Mouse (Mus musculus): Measurements from ENCODE around the gene Htra2.

Gene Htra2

GRCm38 (mm10) chr6:83069488-83070246 is 14.6 kb upstream of the Htra2 start:
- no peak for DNase-seq

GRCm38 (mm10) chr6:83068706-83069487 is 13.8 kb upstream of the Htra2 start:
- DNase-seq: no peak

DNA sequence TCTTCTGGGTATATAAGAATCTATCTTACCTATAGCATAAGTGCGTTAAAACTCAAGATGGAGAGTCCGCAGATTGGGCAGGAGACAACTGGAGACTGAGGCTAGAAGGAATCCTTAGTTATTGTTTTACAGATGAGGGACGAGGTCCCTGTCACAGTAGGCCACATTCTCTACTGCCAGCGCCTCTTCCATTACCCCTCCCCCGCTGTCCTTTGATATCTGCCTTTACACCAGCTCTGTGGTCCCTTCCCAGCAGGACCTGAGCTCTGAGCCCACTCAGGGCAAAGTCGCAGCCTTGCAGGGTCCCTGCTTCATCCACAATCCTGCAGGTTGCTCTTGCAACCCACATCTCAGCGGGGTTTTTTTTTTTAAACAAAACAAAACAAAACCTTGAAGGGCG is 13.1 kb upstream of the Htra2 start:
- no peak for DNase-seq

DNA sequence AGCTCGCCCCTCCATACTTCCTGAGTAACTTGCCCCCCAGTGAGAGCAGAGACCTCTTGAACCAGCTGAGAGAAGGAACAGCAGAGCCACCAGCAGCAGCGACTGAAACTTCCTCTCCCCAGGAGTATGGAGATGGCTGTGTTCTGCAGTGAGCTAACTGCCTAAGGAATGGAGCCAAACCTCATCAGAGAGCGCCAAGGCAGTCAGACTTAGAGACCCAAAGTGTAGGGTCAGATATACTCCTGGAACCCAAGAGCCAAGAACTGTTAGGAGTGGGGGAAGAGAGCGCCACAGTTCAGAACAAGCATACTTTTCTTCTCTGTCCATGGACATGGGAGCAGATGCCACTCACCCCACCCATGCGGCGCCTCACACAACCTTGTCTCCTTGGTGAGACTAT is 11.4 kb upstream of the Htra2 start:
- no peak for DNase-seq

DNA sequence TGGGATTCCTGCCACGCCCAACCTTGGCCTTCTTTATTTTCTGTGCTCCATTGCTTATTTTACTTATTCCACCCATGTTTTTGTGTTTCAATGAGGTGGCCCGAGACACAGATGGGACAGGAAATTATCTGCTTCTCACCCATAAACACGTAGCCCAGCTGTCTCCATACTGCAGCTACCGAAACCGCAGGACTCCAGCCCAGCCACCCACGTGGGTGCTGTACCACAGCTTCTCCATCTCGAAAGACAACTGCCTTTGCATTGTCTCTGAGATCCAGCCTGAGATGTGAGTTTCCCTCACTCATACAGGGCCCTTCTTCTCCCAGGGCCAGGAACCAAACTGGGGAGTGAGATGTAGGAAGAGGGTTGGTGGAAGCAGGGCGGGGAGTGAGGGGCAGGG is 10.9 kb upstream of the Htra2 start:
- no peak for DNase-seq

GRCm38 (mm10) chr6:83058725-83059124 is 3.7 kb upstream of the Htra2 start:
- no peak for DNase-seq

DNA sequence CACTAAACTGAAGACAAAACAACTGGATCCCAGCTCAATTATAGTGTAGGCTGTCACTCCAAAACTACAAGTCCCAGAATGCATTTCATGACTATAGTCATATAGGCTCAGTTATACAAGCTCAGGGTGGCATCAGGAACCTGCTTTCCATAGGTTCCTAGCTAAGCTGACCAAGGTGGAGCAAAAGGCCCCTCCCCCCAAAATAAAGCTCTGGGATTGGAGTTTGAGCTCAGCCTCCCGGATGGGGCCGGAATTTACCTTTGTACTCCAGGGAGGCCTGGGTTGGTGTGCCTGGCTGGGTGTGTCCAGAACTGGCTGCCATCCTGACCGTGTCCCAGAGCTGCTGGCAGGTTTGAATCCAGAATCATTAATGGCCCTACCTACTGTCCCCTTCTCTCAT is 2.7 kb upstream of the Htra2 start, which contains the start of gene Dqx1:
Dqx1 (plus strand) TSS at position 55 of the 400 bp plus-strand sequence.
- no peak for DNase-seq

DNA sequence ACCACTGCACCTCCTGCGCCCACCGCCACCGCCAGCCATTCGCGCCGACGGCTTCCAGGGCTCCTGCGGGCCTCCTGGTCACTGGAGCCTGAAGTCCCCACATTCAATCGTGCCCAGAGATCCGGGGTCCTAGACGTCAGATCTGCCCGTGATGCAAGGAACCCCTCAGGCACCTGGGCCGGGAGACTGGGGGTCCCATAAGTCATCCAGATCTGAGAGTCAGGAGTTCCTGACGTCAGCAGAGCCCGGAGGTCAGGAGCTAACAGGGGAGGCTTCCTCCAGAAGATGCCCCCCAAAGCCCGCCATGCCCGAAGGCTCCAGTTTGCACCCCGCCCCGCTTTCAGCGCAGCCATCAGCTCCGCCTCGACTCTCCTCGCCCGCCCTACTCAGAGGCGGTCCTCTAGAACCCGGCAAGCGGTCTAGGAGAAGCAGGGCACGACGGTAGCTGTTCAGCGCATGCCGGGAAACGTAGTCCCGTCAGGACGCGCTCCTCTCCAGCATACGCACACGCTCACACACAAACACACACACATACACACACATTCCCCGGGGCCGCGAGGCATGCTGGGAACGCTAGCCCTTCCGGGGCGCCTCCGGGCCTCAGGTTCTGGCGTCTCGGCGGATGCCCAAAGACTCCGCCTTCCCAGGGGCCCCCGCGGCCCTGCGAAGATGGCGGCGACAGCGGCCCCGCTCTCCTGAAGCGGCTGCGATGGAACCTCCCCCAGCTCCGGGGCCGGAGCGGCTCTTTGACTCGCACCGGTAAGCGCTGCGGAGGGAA is 810 bp downstream of the Htra2 start, which contains the start of gene Aup1:
Aup1 (plus strand) TSS at position 448 of the 778 bp plus-strand sequence.
- peak; percentile 100 for DNase-seq

DNA sequence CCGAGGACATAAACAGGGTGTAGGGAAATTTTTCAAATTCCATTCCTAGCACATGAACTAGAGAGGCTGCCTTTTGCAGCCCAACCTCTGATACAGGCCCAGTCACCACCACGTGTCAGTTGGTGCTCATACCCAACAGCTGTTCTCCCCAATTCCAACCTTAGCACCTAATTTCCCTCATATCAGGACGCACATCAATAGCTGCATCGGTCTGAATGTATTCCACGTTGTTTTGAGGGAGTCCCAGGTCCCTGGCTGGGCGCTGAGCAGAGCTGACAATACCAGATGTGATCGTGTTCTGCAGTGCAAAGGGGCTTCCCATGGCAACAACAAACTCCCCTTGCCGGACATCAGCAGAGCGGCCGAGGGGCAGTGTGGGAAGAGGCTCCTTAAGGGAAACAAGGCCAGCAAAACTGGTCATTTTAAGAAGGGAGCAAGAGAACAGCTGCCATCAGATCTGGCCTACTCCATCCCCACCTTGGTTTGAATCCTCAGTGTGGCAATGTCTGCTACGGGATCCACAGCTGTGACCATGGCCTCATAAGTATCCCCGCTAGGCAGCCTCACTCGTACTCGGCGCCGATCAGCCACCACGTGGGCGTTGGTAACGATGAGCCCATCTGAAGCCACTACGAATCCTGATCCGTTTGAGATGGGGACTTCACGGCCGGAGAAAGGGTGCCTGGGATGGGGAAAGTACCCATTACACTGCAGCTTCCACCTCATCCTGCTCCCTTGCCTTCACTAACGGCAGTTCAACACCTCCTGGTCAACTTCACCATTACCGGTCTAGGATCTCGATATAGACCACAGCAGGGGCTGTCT is 1.7 kb downstream of the Htra2 start:
- peak; percentile 95 for DNase-seq

GRCm38 (mm10) chr6:83049367-83049766 is 5.7 kb downstream of the Htra2 start:
- no peak for DNase-seq

DNA sequence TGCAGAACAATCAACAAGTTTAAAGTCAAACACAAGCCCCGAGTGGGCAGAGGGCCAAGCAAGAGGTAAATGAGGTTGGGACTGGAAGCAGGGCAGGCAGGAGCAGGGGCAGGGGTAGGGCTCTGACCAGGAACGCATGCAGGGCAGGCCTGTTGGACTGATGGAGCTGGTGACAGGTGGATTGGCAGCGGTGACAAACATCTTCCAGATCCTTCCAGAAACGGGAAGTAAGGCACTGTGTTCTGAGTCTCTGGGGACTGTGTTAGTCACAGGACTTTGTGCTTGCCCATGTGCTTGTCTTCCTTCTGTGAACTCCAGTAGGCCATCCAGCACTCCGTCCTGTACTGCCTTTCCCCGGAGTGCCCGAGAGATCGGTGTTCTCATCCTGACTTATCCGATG is 10.3 kb downstream of the Htra2 start:
- peak; percentile 97 for DNase-seq

GRCm38 (mm10) chr6:83043993-83044392 is 11.1 kb downstream of the Htra2 start:
- peak; percentile 89 for DNase-seq

DNA sequence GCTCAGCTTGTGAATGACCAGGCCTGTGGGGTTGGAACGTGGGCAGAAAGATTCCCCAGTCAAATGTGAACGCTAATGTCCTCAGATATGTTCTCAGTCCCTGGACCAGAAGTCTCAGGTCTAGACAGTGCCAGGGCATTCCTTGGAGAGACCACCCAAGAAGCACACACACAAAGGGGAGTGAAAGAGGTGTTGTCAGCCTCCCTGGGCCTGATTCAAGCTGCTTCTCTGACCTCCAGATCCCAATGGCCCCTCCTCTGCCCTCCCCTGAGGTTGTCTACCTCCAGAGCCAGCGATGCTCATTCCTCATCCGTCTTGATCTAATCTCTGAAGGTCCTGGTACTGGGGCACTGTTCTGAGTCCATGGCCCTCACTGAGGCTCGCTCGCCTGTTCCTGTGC is 11.5 kb downstream of the Htra2 start:
- peak; percentile 90 for DNase-seq

DNA sequence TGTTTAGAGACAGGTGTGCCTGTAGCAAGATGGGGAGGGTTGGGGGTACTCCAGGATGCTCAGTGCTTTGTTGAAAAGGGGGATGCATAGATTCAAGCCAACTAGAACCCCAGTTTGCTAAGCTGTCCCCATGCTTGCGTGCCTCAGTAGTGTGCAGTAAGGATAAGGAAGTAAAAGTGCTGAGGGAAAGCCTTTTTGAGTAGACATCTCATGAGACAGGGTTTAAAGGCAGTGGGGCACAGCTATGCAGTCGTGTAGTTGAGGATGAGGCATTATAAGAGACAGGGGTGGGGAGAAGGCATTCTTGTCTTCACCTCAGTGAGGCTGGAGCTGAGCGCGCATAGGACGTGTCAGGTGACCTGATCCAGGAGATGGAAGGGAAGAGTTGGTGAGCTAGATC is 14.5 kb downstream of the Htra2 start:
- DNase-seq: peak; percentile 91

DNA sequence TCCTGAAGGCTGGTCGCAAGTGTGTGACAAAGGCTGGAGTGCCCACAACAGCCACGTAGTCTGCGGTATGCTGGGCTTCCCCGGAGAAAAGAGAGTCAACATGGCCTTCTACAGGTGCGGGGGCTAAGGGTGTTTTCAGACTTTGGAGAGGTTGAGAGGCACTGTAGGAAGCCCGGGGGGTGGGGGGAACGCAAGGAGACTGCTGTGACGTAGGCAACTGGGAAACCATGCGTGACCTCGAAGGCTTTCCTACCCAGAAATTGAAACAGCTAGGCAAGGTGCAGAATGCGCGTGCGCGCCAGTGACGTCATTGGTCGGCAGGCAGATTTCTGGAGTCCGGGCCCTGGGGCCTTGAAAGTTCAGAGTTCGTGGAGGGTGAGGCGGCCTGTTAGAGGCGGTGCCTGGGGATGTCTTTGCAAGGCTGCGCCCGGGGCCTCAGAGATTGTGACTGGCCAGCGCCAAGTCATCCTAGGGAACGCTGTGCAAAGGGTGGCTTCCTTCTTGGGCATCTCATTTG is 16.5 kb downstream of the Htra2 start:
- peak; percentile 99 for DNase-seq

DNA sequence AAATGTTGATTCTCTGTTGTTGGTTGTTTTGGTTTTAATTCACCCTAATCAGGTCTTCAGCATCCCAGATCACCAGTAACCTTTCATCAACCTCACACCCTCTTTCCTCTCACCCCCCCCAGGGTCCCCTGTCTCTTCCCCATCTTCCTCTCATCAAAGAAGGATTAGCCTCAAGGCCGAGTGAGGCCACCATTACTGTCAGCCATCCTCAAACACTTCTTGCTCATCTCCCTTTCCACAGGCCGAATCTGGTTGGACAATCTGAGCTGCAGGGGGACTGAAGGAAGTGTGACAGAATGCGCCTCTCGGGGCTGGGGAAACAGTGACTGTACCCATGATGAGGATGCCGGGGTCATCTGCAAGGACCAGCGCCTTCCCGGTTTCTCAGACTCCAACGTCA is 17.9 kb downstream of the Htra2 start:
- DNase-seq: peak; percentile 83

DNA sequence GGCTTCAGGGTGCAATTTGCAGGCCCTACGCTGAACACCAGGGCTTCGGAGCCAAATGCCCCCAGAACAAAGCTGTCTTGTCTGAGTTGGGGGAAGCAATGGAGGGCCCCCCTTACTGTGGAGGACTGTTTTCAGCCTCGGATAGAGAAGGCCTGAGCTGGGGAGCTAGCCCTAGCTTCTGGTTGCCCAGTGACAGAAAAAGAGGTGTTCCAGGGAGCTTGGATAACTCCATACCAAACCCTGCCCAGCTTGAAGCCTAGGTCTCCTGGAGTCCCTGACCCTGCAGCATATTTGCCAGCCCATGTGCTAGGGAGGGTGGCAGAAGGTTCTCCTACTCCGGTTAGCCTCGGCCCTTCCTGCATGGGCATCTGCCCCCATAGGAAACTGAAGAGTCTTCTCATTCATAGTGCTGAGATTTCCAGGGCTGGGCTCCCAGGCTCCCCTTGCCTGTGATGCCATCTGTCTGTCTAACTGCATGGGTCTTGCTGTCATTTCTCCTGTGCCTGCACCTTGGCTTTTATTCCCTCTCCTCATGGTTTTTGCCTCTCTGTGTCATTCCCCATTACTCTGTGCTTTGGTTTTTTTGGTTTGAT is 20.5 kb downstream of the Htra2 start:
- peak; percentile 92 for DNase-seq

DNA sequence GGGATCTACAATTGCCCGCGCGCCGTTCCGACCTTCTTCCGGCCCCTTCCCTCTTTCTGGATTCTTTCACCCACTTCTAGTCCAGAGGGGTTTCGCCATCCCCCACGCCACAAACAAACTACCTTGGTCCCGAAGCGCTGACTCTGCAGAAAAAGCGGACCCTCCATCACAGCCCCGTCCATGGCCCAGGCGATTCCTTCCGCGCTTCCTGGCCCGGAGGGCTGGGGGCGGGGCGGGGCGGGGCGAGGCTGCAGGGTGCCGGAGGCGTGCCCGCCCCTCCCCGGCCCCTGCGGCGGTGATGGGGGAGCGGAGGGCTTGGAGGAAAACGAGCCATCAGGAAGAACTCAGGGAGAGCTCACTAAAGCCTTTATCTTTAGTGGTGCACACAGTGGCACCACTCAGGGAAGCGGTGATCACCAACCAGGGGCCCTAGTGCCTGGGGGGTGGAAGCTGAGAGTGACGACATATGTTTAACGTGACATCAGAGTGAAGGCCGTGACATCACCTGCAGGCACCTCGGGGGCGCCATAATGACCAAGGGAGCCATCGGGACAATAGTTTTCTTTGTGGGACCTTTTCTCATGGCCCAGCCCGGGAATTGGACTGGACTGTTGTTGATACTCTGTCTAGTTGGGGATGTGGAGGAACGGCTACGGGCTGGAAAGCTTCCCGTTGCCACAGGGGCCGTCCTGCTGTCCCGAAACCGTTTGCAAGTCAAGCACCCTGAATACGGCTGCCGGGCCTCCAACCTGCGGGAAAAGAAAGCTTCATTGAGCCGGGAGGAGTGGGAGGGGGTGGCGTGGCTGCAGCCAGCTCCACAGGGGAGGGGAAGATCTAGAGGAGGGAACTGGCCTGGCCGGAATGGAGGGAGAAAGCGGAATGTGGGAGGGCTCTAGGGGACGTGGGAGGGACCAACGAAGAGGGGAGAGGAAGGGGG is 21.6 kb downstream of the Htra2 start, which contains the start of the genes Dok1 and Loxl3:
Dok1 (minus strand) TSS at position 223 of the 937 bp plus-strand sequence.
Loxl3 (plus strand) TSS at position 925 of the 937 bp plus-strand sequence.
- peak; percentile 99 for DNase-seq

DNA sequence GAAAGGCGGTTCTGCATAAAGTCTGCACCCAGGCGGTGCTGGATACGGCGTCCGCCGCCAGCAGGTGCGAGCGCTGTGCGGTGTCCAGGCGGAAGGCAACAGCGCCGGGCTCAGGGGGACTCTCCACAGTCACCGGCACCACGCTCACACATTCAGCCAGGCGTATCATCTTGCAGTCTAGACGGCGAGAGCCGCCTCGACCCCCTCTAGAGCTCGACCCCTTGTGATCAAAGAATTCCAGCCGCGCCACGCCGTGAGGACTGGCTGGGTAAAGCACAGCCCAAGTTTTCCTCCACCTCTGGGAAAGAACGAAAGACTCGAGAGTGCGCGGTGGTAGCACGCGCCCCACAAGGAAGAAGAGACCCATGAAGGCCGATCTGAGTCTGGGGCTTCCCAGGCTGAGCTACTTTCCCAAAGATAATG is 22.3 kb downstream of the Htra2 start:
- DNase-seq: peak; percentile 96

- DNase-seq: peak; percentile 91
Measured at GRCm38 (mm10) chr6:83031921-83032590, 23.0 kb downstream of the Htra2 start.
